Mouse (Mus musculus): Measurements from ENCODE around the gene Cryzl2.

Cryzl2 gene

GRCm38 (mm10) chr1:157536471-157536870, 78.1 kb downstream of the Cryzl2 start:
- DNase-seq: peak in 1 of 2 experiments; percentile 21

- DNase-seq: peak in 1 of 2 experiments; percentile 37
Observed at GRCm38 (mm10) chr1:157537636-157538035, 79.3 kb downstream of the Cryzl2 start.
